Mouse (Mus musculus) limb, embryonic 10.5 days (tissue): Measurements from ENCODE around the gene Ccdc3. TPM values are rescaled to one million over a fixed set of nuclear protein-coding genes. Genes with fewer than 3 reads are reported as not detected.
"Not testable (repeated sequence)": the region's sequence is repeated elsewhere in the genome, so short reads cannot be mapped to it uniquely, and the experiment has no call there.

Experiments
- DNase-seq: peaks from one replicate; pipeline ENCODE4 v3.0.0-alpha.2; 2017; ENCODE audit warnings: low spot score
- H3K27ac ChIP-seq: fragments of 300-500 bp; sonication (generic); 2 replicates; pipeline ENCODE4 v1.5.1; 2016; ENCODE audit warnings: mild to moderate bottlenecking
- H3K27me3 ChIP-seq: fragments of 300-500 bp; sonication (generic); 2 replicates; pipeline ENCODE4 v1.6.1; 2016; ENCODE audit warnings: low read depth, mild to moderate bottlenecking; ENCODE audit not compliant: poor library complexity, severe bottlenecking
- H3K36me3 ChIP-seq: fragments of 300-500 bp; sonication (generic); 2 replicates; pipeline ENCODE4 v1.6.1; 2016; ENCODE audit warnings: mild to moderate bottlenecking, moderate library complexity
- H3K4me1 ChIP-seq: fragments of 300-500 bp; sonication (generic); 2 replicates; pipeline ENCODE4 v1.6.1; 2016
- H3K4me3 ChIP-seq: fragments of 300-500 bp; sonication (generic); 2 replicates; pipeline ENCODE4 v1.5.1; 2016; ENCODE audit warnings: mild to moderate bottlenecking, moderate library complexity
- H3K9me3 ChIP-seq: fragments of 300-500 bp; sonication (generic); replicated peaks from 2 replicates; pipeline ENCODE4 v1.6.1; 2016; ENCODE audit warnings: mild to moderate bottlenecking
- WGBS: fragments of 180-500 bp; shearing (Covaris S2); methylation state at CpG from one replicate; pipeline ENCODE4 v1.1.7; 2016; 5-methylcytosine and 5-hydroxymethylcytosine counted together
- polyA plus RNA-seq: library from polyadenylated mRNA; unstranded; fragments of >200 nt; fragmentation: Nextera tagmentation; extraction: Ambion mirVana; gene quantifications from 2 replicates; pipeline ENCODE4 v1.2.1, GENCODE M21; 2016

Gene Ccdc3
- polyA plus RNA-seq, 1 experiment from 2014 or later: 1.4 TPM

DNA sequence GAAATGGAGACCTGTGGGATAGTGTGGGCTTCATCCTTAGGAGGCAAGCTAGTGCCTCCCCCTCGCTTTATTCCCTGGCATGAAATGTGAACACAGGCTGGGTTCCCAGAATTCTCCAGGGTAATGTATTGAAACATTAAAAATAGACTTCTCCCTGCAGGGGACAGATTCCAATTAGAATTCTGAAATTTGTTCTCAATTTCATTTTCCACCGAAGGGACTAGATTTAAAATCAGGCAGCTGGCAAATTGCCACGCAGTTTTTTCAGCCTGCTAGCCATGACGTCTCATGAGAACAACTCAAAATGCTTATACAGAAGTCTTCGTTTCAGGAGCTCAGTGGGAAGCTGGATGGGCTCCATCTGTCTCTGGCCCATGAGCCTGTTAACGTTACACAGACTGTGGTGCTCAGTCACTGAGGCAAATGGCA lies 103.9 kb downstream of the Ccdc3 start:
- Histone ChIP-seq H3K4me3 (no peak overlapping the region), H3K27ac (no peak overlapping the region), H3K27me3 (no peaks in the 10 kb centered on the region), H3K36me3 (no peaks in the 10 kb centered on the region), H3K9me3 (no peaks in the 10 kb centered on the region), H3K4me1 (peaks cover 7% of the 10 kb centered on the region)
- WGBS: 84% methylated on average over 6 of the region's 6 CpGs
- DNase-seq: no peak

DNA sequence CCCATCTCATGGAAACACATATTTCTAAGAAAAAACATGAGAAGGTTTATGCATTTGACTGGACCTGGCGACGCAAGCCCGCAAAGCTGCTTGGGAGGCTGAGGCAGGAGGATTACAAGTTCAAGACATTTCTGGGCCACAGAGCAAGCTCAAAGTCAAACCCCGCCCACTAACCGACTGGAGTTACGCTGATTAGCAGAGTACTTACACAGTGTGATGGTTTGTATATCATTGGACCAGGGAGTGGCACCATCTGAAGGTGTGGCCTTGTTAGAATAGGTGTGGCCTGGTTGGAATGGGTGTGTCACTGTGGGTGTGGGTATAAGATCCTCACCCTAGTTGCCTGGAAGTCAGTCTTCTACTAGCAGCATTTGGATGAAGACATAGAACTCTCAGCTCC lies 111.6 kb downstream of the Ccdc3 start:
- H3K27ac ChIP-seq, H3K4me1 ChIP-seq, H3K27me3 ChIP-seq, H3K9me3 ChIP-seq, DNase-seq, H3K4me3 ChIP-seq, H3K36me3 ChIP-seq: not testable (repeated sequence)
- WGBS: 98% methylated on average over 6 of the region's 6 CpGs

DNA sequence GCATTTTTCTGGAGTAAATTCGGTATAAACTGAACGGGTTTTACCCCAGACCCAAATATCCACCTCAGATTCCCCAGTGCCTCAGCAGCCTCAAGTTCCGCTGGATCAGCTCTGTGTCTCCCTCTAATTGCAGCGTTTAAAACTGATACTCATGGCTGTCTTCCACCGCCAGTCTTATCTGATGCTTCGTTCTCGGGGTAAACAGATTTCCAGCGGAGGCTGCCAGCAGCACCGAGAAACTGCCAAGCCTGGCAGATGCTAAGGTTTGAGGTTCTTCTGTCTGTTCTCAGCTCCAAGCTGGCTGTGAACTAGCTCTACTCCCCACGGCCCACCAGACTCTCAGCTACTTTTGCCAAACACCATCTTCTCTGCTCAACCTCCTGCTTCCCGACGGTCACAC lies 112.4 kb downstream of the Ccdc3 start:
- no peaks in the 10 kb centered on the region for H3K27me3 ChIP-seq
- H3K27ac ChIP-seq: no peak overlapping the region
- H3K4me1 ChIP-seq: 0 out of 2 replicates have a peak, but pooled peaks cover 4% of the 10 kb centered on the region
- no peak overlapping the region for H3K4me3 ChIP-seq
- H3K36me3 ChIP-seq: no peaks in the 10 kb centered on the region
- no peaks in the 10 kb centered on the region for H3K9me3 ChIP-seq
- DNase-seq: no peak
- 77% methylated on average over 12 of the region's 12 CpGs for WGBS

DNA sequence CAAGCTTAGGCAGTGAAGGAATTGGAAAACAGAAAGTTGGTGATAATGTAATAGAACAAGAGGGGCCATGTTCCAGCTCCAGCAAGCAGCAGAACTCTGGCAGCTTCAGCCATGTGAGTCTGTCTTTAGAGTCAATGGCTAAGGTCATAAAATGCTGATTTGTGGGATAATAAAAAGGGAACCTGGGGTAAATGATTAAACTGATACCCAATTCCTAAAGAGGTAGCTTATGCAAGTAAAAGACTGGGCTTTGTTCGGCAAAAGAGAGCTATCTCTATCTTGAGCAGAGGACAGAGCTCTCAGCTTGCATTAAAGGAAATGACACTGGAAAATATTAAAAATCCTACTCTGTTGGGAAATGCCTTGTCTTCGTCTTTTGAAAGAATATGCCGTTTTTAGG lies 120.7 kb downstream of the Ccdc3 start:
- H3K27ac ChIP-seq: no peak overlapping the region
- H3K36me3 ChIP-seq: no peaks in the 10 kb centered on the region
- 89% methylated on average over 3 of the region's 3 CpGs for WGBS
- H3K4me3 ChIP-seq: no peak overlapping the region
- no peak for DNase-seq
- H3K9me3 ChIP-seq: 0 out of 2 replicates have a peak, but pooled peaks cover 1% of the 10 kb centered on the region
- no peaks in the 10 kb centered on the region for H3K4me1 ChIP-seq
- H3K27me3 ChIP-seq: no peaks in the 10 kb centered on the region

DNA sequence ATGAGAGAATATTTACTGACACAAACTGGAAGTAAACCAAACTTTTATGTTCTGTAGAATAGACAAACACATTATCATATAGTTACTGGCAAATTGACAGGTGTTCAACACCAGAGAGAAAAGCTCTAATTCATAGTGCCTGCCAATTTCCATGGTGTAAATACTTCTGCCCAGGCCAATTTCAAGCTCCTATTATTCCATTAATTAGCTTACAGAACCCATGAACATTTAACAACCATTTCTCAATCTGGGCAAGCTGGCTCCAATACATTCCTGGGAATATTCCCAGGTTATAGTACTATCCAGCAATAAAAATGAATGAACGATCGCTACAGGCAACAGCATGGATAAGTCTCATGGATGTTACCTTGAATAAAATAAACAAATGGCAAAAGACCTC lies 124.7 kb downstream of the Ccdc3 start:
- over 99% methylated on average over 2 of the region's 2 CpGs for WGBS
- H3K4me1 ChIP-seq: no peaks in the 10 kb centered on the region
- no peak overlapping the region for H3K4me3 ChIP-seq
- 0 out of 2 replicates have a peak, but pooled peaks cover 1% of the 10 kb centered on the region for H3K9me3 ChIP-seq
- H3K36me3 ChIP-seq: no peaks in the 10 kb centered on the region
- H3K27ac ChIP-seq: no peak overlapping the region
- H3K27me3 ChIP-seq: no peaks in the 10 kb centered on the region
- no peak for DNase-seq

DNA sequence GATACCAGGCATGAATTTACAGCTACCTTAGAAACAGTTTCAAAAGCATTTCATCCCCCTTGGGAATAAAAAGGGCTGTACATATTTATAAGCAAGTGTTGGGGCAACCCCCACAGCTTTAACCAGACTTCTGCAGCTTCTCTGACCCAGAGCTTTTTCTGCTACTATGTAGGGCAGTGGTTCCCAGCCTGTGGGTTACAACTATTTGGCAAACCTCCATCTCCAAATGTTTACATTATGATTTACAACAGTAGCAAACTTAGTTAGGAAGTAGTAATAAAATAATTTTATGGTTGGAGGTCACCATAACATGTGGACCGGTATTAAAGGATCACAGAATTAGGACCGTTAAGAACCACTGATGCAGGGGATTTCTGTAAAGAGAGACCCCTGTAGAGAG lies 130.4 kb downstream of the Ccdc3 start:
- no peaks in the 10 kb centered on the region for H3K9me3 ChIP-seq
- H3K36me3 ChIP-seq: no peaks in the 10 kb centered on the region
- H3K4me3 ChIP-seq: no peak overlapping the region
- H3K27me3 ChIP-seq: no peaks in the 10 kb centered on the region
- DNase-seq: no peak
- no peak overlapping the region for H3K27ac ChIP-seq
- 79% methylated on average over 2 of the region's 2 CpGs for WGBS
- no peaks in the 10 kb centered on the region for H3K4me1 ChIP-seq

Other genes with a start within 250 kb of the Ccdc3 start
- 23.9 and 36.9 TPM in 2 replicates for gene Phyh, start 218.8 kb upstream of the Ccdc3 start, polyA plus RNA-seq
- gene Ucma, start 161.7 kb upstream of the Ccdc3 start, polyA plus RNA-seq: not detected in 2 replicates
- gene Mcm10, start 125.0 kb upstream of the Ccdc3 start, polyA plus RNA-seq: 78.2 and 92.8 TPM in 2 replicates
- 7.1 and 7.8 TPM in 2 replicates for gene Optn, start 73.7 kb upstream of the Ccdc3 start, polyA plus RNA-seq